Mouse (Mus musculus) frontal cortex, postnatal 36 days (tissue): ENCODE measurements around the gene Pxylp1.
A peak's percentile ranks its signal among the peaks of the same experiment; 100 is the strongest.
"Not testable (repeated sequence)": the region's sequence is repeated elsewhere in the genome, so short reads cannot be mapped to it uniquely, and the experiment has no call there.

ENCODE experiments used
- DNase-seq, 2 experiments: peaks; one replicate each; pipeline ENCODE4 v3.0.0; 2022; ENCODE audit warnings: low spot score in 2 of 2

Gene Pxylp1

DNA sequence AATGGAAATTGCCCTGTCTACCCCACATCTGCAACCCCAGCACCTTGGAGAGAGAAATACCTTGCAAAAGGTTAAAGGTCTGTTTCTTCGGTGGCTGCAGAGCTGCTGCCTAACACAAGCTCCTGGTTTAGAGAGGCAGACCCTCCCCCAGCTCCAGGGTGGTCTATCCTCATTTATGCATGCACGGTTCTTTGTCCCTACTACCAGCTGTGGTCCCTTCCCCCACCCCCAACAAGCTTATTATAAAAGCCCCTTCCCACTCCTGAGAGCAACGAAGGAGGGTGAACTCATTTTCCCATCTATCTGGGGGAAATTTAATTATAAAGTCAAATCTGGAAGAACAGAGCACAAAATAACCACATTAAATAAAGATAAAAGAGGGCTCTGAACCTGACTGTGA, at the start of gene Pxylp1:
Gene Pxylp1 (minus strand): TSS at position 124 of the 400 bp plus-strand sequence.
- DNase-seq, result no peak

GRCm38 (mm10) chr9:96938887-96939286, 46.4 kb upstream of the Pxylp1 start:
- DNase-seq, result no peak

DNA sequence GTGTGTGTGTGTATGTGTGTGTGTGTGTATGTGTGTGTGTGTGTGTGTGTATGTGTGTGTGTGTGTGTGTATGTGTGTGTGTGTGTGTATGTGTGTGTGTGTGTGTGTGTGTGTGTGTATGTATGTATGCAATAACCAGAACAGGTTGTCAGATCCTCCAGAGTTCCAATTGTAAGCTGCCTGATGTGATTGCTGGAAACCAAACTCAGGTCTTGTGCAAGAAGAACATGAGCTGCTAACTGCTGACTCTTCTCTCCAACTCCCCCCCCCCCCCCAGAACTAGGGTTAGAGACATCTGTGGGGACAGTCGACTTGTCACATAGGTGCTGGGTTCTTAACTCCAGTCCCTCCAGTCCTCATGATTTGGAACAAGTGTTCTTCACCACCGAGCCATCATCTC, 44.0 kb upstream of the Pxylp1 start:
- DNase-seq, result not testable (repeated sequence)

DNA sequence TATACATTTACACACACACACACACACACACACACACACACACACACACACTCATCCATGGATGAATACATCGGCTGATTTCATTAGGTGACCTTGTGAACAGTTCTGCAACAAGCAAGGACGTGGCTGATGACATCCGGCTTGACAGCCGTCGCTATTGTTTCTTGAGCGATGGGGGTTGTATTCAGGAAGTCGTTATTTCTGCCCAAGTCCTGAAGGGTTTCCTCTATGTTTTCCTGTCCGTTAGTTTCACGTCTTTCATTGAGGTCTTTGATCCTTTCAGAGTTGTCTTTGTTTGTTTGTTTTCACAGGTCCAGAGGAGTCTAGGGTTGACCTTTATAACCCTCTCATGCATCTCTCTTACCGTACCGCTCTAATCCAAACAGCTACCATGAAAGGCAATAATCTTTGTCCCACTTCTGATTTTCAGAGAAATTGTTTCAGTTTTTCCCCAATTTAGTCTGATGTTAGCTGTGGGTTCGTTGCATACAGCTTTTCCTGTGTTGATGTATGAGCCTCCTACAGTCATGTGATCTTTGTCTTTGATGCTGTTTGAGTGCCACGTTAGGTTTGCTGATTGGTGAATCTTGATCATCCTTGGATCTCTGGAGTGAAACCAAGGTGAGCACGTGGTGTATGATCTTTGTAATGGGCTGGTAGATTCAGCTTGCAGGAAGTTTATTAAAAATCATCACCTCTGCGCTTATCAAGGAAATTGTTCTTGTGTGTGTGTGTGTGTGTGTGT, 43.3 kb upstream of the Pxylp1 start:
- DNase-seq, result no peak

- DNase-seq, result no peak
These were observed 42.3 kb upstream of the Pxylp1 start for GRCm38 (mm10) chr9:96934816-96935215.

DNA sequence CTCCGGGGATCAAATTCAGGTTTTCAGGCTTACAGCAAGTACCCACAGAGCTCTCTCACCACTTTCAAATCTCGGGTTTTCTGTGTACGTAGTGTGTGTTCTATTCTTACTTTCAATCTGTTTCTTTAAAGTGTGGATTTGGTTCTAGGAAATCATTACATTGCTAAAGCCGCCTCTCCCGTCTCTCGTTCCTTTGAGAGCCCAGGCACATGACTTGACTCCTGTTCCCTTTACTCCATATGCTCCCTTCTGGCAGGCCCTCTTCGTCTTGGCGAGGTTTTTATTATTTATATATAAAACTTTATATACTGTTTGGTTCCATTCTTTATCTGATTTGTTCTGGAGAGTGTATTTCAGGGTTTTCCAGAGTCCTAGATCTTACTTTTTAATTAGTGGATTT, 40.3 kb upstream of the Pxylp1 start:
- DNase-seq, result peak in 1 of 2 experiments; percentile 20

DNA sequence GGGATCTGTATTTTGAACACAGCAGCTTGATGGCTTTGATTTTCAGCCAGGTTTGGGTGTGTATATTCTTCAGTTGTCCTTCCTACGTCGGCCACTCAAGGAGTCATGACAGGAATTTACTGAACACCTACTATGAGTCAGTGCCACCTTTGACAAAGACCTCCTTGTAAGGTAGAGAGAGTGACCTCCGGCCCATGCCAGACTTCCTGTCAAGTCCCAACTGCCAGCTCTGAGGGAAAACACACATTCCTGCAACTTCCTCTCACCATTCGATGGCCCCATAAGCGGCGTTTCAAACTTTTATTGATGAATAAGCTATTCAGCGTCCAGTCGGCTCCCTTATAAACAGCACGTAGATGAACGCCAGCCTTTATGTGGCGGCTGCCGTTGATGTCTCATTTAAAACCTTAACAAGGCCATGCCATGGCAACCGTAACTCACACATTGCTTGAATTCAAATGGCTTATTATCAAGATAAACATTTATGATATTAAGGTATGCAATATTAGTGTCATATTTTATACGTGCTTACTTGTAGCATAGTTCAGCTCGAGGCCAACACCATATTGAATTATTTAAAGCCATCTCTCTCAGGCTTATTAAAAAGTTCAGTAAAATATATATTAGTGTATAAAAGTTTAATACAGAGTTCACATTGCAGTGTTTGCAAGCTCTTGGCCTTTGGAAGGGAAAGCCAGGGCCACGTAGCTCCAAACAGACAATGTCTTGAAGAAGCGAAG, 31.3 kb upstream of the Pxylp1 start:
- no peak for DNase-seq

- DNase-seq, result no peak
These were observed 30.6 kb upstream of the Pxylp1 start for GRCm38 (mm10) chr9:96923119-96923518.

GRCm38 (mm10) chr9:96916620-96917538, 24.4 kb upstream of the Pxylp1 start:
- DNase-seq, result peak; percentile 98 to 100

GRCm38 (mm10) chr9:96916076-96916475, 23.6 kb upstream of the Pxylp1 start:
- no peak for DNase-seq

- DNase-seq, result no peak
These were observed 22.4 kb upstream of the Pxylp1 start for GRCm38 (mm10) chr9:96914851-96915250.

DNA sequence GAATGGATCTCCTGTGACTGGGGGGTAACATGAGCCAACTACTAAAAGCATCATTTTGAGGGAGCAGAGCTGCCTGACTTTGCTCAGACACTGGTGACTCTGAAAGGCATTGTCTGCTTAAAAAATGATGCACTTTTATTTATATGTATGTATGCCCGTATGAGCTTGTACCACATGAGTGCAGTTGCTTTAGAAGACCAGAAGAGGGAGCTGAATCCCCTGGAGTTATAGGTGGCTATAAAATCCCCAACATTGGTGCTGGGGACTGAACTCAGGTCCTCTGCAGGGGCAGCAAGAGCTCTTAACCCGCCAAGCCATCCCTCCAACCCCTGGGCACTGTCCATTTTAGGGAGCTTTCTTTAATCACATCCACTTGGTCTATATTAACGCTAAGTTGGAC, 21.5 kb upstream of the Pxylp1 start:
- DNase-seq, result no peak

GRCm38 (mm10) chr9:96909503-96909902, 17.0 kb upstream of the Pxylp1 start:
- DNase-seq, result no peak

- no peak for DNase-seq
These were observed 16.3 kb upstream of the Pxylp1 start for GRCm38 (mm10) chr9:96908737-96909136.

GRCm38 (mm10) chr9:96904360-96905355, 12.2 kb upstream of the Pxylp1 start:
- DNase-seq, result no peak

GRCm38 (mm10) chr9:96899717-96900116, 7.2 kb upstream of the Pxylp1 start:
- no peak for DNase-seq

GRCm38 (mm10) chr9:96899004-96899403, 6.5 kb upstream of the Pxylp1 start:
- no peak for DNase-seq

- DNase-seq, result no peak
These were observed 4.2 kb upstream of the Pxylp1 start for GRCm38 (mm10) chr9:96896690-96897089.

- no peak for DNase-seq
These were observed 1.1 kb upstream of the Pxylp1 start for GRCm38 (mm10) chr9:96893582-96893981.

GRCm38 (mm10) chr9:96891341-96892330, 833 bp downstream of the Pxylp1 start:
- DNase-seq, result no peak
